Mouse (Mus musculus): ENCODE results near the gene Gm2897. TPM values are rescaled to one million over a fixed set of nuclear protein-coding genes. Genes with fewer than 3 reads are reported as not detected.
"Not testable (repeated sequence)": the region's sequence is repeated elsewhere in the genome, so short reads cannot be mapped to it uniquely, and the experiment has no call there.

Gm2897 gene
- 1.5 and 2.3 TPM in 2 replicates for polyA plus RNA-seq (2015; fragmentation: Nextera tagmentation; extraction: Ambion mirVana)

- H3K9me3 ChIP-seq; H3K36me3 ChIP-seq; ATAC-seq (ENCODE audit: borderline replicate concordance, extremely low read depth, low FRiP score, low TSS enrichment); H3K27ac ChIP-seq; H3K27me3 ChIP-seq; H3K4me1 ChIP-seq: not testable (repeated sequence)
- 6% methylated on average over 17 of the region's 40 CpGs for WGBS
- peak within 1 kb of the TSS; percentile 48 for H3K4me3 ChIP-seq
- peak within 1 kb of the TSS; percentile 16; the same call in 1 of the 2 replicates for H3K9ac ChIP-seq
- peak within 1 kb of the TSS; percentile 85 for H3K4me2 ChIP-seq
Measured at GRCm38 (mm10) chr14:3048727-3049512, at the start of gene Gm2897. Gm2897 (plus strand) TSS chr14:3049285.

GRCm38 (mm10) chr14:3029702-3030101 is 19.4 kb upstream of the Gm2897 start, which contains the start of gene Gm2888:
Gm2888 (plus strand) TSS chr14:3030002.
- not testable (repeated sequence) for H3K36me3 ChIP-seq; H3K4me3 ChIP-seq; H3K27me3 ChIP-seq; H3K27ac ChIP-seq; H3K9ac ChIP-seq; H3K9me3 ChIP-seq; H3K4me2 ChIP-seq; H3K4me1 ChIP-seq; ATAC-seq (ENCODE audit: borderline replicate concordance, extremely low read depth, low FRiP score, low TSS enrichment)
- WGBS = 65% methylated on average over 3 of the region's 3 CpGs

GRCm38 (mm10) chr14:3049513-3049800 is 372 bp downstream of the Gm2897 start:
- H3K4me1 ChIP-seq; H3K9me3 ChIP-seq; H3K36me3 ChIP-seq; ATAC-seq (ENCODE audit: borderline replicate concordance, extremely low read depth, low FRiP score, low TSS enrichment); H3K27ac ChIP-seq; H3K27me3 ChIP-seq: not testable (repeated sequence)
- peak overlapping the region; percentile 48 for H3K4me3 ChIP-seq
- peak overlapping the region; percentile 85 for H3K4me2 ChIP-seq
- 0% methylated on average over 14 of the region's 20 CpGs for WGBS
- H3K9ac ChIP-seq = peak overlapping the region; percentile 16; the same call in 1 of the 2 replicates

DNA sequence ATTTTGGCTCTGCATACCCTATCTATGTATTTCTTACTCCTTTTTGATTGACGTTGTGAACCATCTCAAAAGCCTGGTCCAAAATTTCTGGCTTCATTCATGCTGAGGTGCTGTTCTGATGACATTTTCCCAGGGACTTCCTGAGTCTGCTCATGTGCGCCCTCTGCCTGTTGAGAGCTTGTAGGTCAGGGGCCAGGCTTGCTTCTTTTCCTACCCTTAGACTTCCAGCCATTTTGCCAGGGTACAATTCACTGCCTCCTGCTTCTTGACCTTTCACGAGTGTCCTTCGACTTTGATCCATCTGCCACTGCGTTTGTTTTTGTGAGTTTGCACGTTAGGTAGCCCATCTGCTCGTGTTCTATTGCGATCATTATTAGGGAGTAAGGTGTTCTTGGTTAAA is 1.0 kb downstream of the Gm2897 start:
- H3K9me3 ChIP-seq; H3K4me3 ChIP-seq; ATAC-seq (ENCODE audit: borderline replicate concordance, extremely low read depth, low FRiP score, low TSS enrichment); H3K27me3 ChIP-seq; H3K9ac ChIP-seq; H3K36me3 ChIP-seq; H3K4me2 ChIP-seq; H3K27ac ChIP-seq; H3K4me1 ChIP-seq: not testable (repeated sequence)
- 0% methylated on average over 5 of the region's 8 CpGs for WGBS

DNA sequence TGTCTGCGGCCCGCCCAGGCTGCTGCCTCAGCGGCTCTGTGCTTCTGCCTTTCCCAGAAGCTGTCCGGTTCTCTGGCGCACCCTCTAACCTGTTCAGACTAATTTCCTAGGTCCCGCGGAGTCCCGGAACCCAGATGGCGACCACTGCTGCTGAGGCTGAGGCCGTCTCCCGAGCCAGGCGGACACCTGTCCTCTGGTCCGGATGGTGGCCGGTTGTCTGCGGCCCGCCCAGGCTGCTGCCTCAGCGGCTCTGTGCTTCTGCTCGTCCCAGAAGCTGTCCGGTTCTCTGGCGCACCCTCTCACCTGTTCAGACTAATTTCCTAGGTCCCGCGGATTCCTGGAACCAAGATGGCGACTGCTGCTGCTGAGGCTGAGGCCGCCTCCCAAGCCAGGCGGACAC is 67.0 kb downstream of the Gm2897 start:
- not testable (repeated sequence) for H3K27me3 ChIP-seq; H3K9me3 ChIP-seq; ATAC-seq (ENCODE audit: borderline replicate concordance, extremely low read depth, low FRiP score, low TSS enrichment); H3K36me3 ChIP-seq; H3K4me1 ChIP-seq; H3K4me3 ChIP-seq; H3K27ac ChIP-seq; H3K9ac ChIP-seq; H3K4me2 ChIP-seq
- 92% methylated on average over 25 of the region's 25 CpGs for WGBS

Other genes with a start within 250 kb of the Gm2897 start
- not detected in 2 replicates for gene Gm2888, start 19.3 kb upstream of the Gm2897 start, polyA plus RNA-seq (2015; fragmentation: Nextera tagmentation; extraction: Ambion mirVana)
- not detected in 2 replicates for gene Gm10340, start 84.7 kb downstream of the Gm2897 start, polyA plus RNA-seq (2015; fragmentation: Nextera tagmentation; extraction: Ambion mirVana)
- not detected in 2 replicates for gene Gm5795, start 139.0 kb downstream of the Gm2897 start, polyA plus RNA-seq (2015; fragmentation: Nextera tagmentation; extraction: Ambion mirVana)
- gene D830030K20Rik, start 159.2 kb downstream of the Gm2897 start, polyA plus RNA-seq (2015; fragmentation: Nextera tagmentation; extraction: Ambion mirVana) = 5.7 TPM in 2 replicates